Mouse (Mus musculus): Measurements from ENCODE around the gene Tcf7l2. TPM values are rescaled to one million over a fixed set of nuclear protein-coding genes. Genes with fewer than 3 reads are reported as not detected.

Gene Tcf7l2
- polyA plus RNA-seq, 1 experiment from 2014 or later: 142 TPM

- H3K36me3 ChIP-seq: peaks cover 27% of the 10 kb centered on the region
These were observed 124.4 kb downstream of the Tcf7l2 start for GRCm38 (mm10) chr19:55865774-55866578.

GRCm38 (mm10) chr19:55867255-55867654, 125.6 kb downstream of the Tcf7l2 start:
- Histone ChIP-seq H3K27me3 (no peaks in the 10 kb centered on the region), H3K36me3 (peaks cover 27% of the 10 kb centered on the region), H3K27ac (no peak overlapping the region), H3K4me3 (no peak overlapping the region), H3K9me3 (no peaks in the 10 kb centered on the region), H3K4me2 (no peak overlapping the region), H3K4me1 (peaks cover 37% of the 10 kb centered on the region), H3K9ac (no peak overlapping the region)
- ATAC-seq (ENCODE audit: insufficient number of reproducible peaks, insufficient read depth, low FRiP score, low TSS enrichment, low read depth): no peak
- whole genome bisulfite sequencing: 82% methylated on average over 6 of the region's 6 CpGs

More at GRCm38 (mm10) chr19:55865774-55866578, 124.4 kb downstream of the Tcf7l2 start:
- H3K4me1 ChIP-seq: peaks cover 33% of the 10 kb centered on the region
- H3K4me2 ChIP-seq: no peak overlapping the region
- 81% methylated on average over 13 of the region's 13 CpGs for WGBS
- H3K4me3 ChIP-seq: no peak overlapping the region
- no peaks in the 10 kb centered on the region for H3K9me3 ChIP-seq
- H3K27me3 ChIP-seq: no peaks in the 10 kb centered on the region
- no peak for ATAC-seq (ENCODE audit: insufficient number of reproducible peaks, insufficient read depth, low FRiP score, low TSS enrichment, low read depth)
- H3K9ac ChIP-seq: no peak overlapping the region
- no peak overlapping the region for H3K27ac ChIP-seq

- Histone ChIP-seq H3K36me3 (peaks cover 27% of the 10 kb centered on the region), H3K9me3 (no peaks in the 10 kb centered on the region), H3K27me3 (no peaks in the 10 kb centered on the region), H3K27ac (no peak overlapping the region), H3K4me3 (no peak overlapping the region), H3K4me1 (peaks cover 43% of the 10 kb centered on the region), H3K4me2 (no peak overlapping the region), H3K9ac (no peak overlapping the region)
- ATAC-seq (ENCODE audit: insufficient number of reproducible peaks, insufficient read depth, low FRiP score, low TSS enrichment, low read depth): no peak
- WGBS: 73% methylated on average over 3 of the region's 3 CpGs
These were observed 126.3 kb downstream of the Tcf7l2 start for GRCm38 (mm10) chr19:55867905-55868304.

DNA sequence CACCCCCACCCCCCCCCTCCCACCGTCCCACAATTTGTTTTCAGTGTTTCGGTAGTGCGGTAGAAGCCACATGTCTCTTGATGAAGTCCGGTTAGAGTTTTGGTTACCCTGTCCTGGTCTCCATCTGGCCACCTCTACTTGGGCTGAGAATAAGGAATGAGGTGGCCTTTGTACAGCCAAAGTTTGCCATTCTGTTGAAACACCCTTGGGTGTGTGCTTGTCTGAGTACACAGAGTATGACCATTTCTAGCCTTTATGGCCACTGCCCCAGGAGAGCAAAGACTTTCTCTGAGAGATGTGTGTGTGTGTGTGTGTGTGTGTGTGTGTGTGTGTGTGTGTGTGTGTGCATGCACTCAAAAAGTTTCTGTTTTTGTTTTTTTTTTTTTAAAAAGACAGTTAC, 127.0 kb downstream of the Tcf7l2 start:
- Histone ChIP-seq H3K4me3 (no peak overlapping the region), H3K27ac (no peak overlapping the region), H3K27me3 (no peaks in the 10 kb centered on the region), H3K9me3 (no peaks in the 10 kb centered on the region), H3K9ac (no peak overlapping the region), H3K36me3 (peaks cover 23% of the 10 kb centered on the region), H3K4me1 (peaks cover 50% of the 10 kb centered on the region), H3K4me2 (no peak overlapping the region)
- WGBS: 98% methylated on average over 4 of the region's 4 CpGs
- no peak for ATAC-seq (ENCODE audit: insufficient number of reproducible peaks, insufficient read depth, low FRiP score, low TSS enrichment, low read depth)

DNA sequence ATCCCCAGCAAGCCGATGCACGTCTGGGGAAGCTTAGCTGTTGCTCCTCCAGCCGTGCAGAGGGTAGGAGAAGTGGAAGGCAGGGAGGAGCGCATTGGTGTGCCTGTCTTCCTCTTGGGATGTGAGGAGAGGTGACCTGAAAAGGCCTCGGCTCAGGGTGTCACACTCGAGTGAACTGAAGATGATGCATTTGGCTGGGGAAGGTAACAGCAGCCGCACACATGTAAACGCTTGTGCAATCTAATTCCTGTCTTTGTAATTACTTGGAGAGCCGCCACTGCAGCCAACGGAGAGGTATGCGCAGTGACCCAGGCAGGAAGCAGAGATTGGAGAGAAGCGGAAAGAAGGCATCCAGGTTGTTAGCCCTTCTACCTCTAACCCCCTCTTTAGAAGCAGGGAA, 129.2 kb downstream of the Tcf7l2 start:
- 55% methylated on average over 12 of the region's 12 CpGs for WGBS
- Histone ChIP-seq H3K4me2 (no peak overlapping the region), H3K36me3 (peaks cover 11% of the 10 kb centered on the region; the same call in 1 of the 2 replicates), H3K27ac (peak overlapping the region; percentile 68), H3K27me3 (no peaks in the 10 kb centered on the region), H3K4me3 (no peak overlapping the region), H3K9ac (no peak overlapping the region), H3K4me1 (peaks cover 66% of the 10 kb centered on the region), H3K9me3 (no peaks in the 10 kb centered on the region)
- ATAC-seq (ENCODE audit: insufficient number of reproducible peaks, insufficient read depth, low FRiP score, low TSS enrichment, low read depth): no peak

GRCm38 (mm10) chr19:55871496-55871895, 129.9 kb downstream of the Tcf7l2 start:
- Histone ChIP-seq H3K4me2 (no peak overlapping the region), H3K27me3 (no peaks in the 10 kb centered on the region), H3K4me3 (no peak overlapping the region), H3K27ac (no peak overlapping the region), H3K9ac (no peak overlapping the region), H3K4me1 (peaks cover 73% of the 10 kb centered on the region), H3K9me3 (no peaks in the 10 kb centered on the region), H3K36me3 (0 out of 2 replicates have a peak, but pooled peaks cover 15% of the 10 kb centered on the region)
- WGBS: 54% methylated on average over 3 of the region's 3 CpGs
- no peak for ATAC-seq (ENCODE audit: insufficient number of reproducible peaks, insufficient read depth, low FRiP score, low TSS enrichment, low read depth)

GRCm38 (mm10) chr19:55873221-55873620, 131.6 kb downstream of the Tcf7l2 start:
- H3K9ac ChIP-seq: no peak overlapping the region
- no peaks in the 10 kb centered on the region for H3K9me3 ChIP-seq
- peaks cover 85% of the 10 kb centered on the region for H3K4me1 ChIP-seq
- H3K36me3 ChIP-seq: 0 out of 2 replicates have a peak, but pooled peaks cover 8% of the 10 kb centered on the region
- 54% methylated on average over 3 of the region's 3 CpGs for WGBS
- H3K27me3 ChIP-seq: no peaks in the 10 kb centered on the region
- no peak; the same call in 1 of the 2 replicates for ATAC-seq (ENCODE audit: insufficient number of reproducible peaks, insufficient read depth, low FRiP score, low TSS enrichment, low read depth)
- H3K27ac ChIP-seq: peak overlapping the region; percentile 52; the same call in 1 of the 2 replicates
- no peak overlapping the region for H3K4me3 ChIP-seq
- no peak overlapping the region for H3K4me2 ChIP-seq

DNA sequence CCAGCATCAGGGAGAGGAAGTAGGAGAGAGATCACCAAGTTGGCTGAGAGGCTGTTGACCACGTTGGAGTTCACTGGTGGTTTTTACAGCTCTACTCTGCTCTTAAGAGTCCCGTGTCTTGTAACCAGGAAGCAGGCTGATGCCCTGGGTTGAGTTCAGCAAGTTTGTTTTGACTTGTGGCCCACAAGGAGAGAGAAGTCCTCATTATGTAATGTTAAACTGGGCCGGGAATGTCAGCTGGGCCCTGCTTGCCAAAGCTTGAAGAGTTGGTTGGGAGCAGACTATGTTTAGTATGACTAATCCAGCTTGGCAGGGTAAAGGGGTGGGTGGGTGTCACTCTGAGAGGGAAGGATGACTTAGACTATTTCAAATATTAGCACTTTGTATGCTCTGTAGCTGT, 134.9 kb downstream of the Tcf7l2 start:
- Histone ChIP-seq H3K27ac (peak overlapping the region; percentile 44; the same call in 1 of the 2 replicates), H3K36me3 (0 out of 2 replicates have a peak, but pooled peaks cover 7% of the 10 kb centered on the region), H3K4me2 (no peak overlapping the region), H3K4me3 (no peak overlapping the region), H3K9ac (no peak overlapping the region), H3K9me3 (no peaks in the 10 kb centered on the region), H3K4me1 (peaks cover 92% of the 10 kb centered on the region), H3K27me3 (no peaks in the 10 kb centered on the region)
- WGBS: 63% methylated on average over 3 of the region's 3 CpGs
- no peak for ATAC-seq (ENCODE audit: insufficient number of reproducible peaks, insufficient read depth, low FRiP score, low TSS enrichment, low read depth)

GRCm38 (mm10) chr19:55877404-55877915, 135.8 kb downstream of the Tcf7l2 start:
- no peaks in the 10 kb centered on the region for H3K27me3 ChIP-seq
- H3K9me3 ChIP-seq: no peaks in the 10 kb centered on the region
- ATAC-seq (ENCODE audit: insufficient number of reproducible peaks, insufficient read depth, low FRiP score, low TSS enrichment, low read depth): no peak
- WGBS: 46% methylated on average over 7 of the region's 7 CpGs
- peaks cover 84% of the 10 kb centered on the region for H3K4me1 ChIP-seq
- no peak overlapping the region for H3K4me3 ChIP-seq
- 0 out of 2 replicates have a peak, but pooled peaks cover 7% of the 10 kb centered on the region for H3K36me3 ChIP-seq
- H3K4me2 ChIP-seq: no peak overlapping the region
- H3K27ac ChIP-seq: no peak overlapping the region
- no peak overlapping the region for H3K9ac ChIP-seq

- Histone ChIP-seq H3K4me2 (peak overlapping the region; percentile 35), H3K4me1 (peaks cover 61% of the 10 kb centered on the region), H3K27ac (peak overlapping the region; percentile 68), H3K36me3 (0 out of 2 replicates have a peak, but pooled peaks cover 3% of the 10 kb centered on the region), H3K4me3 (no peak overlapping the region), H3K27me3 (no peaks in the 10 kb centered on the region), H3K9ac (no peak overlapping the region), H3K9me3 (no peaks in the 10 kb centered on the region)
- ATAC-seq (ENCODE audit: insufficient number of reproducible peaks, insufficient read depth, low FRiP score, low TSS enrichment, low read depth): peak; percentile 86
- 23% methylated on average over 13 of the region's 13 CpGs for WGBS
These were observed 139.2 kb downstream of the Tcf7l2 start for GRCm38 (mm10) chr19:55880664-55881359.

GRCm38 (mm10) chr19:55886536-55886935, 144.9 kb downstream of the Tcf7l2 start:
- peaks cover 7% of the 10 kb centered on the region for H3K4me1 ChIP-seq
- ATAC-seq (ENCODE audit: insufficient number of reproducible peaks, insufficient read depth, low FRiP score, low TSS enrichment, low read depth): no peak
- H3K4me2 ChIP-seq: no peak overlapping the region
- no peaks in the 10 kb centered on the region for H3K9me3 ChIP-seq
- H3K27ac ChIP-seq: no peak overlapping the region
- no peak overlapping the region for H3K9ac ChIP-seq
- WGBS: 73% methylated on average over 14 of the region's 14 CpGs
- no peaks in the 10 kb centered on the region for H3K27me3 ChIP-seq
- H3K36me3 ChIP-seq: peaks cover 8% of the 10 kb centered on the region; the same call in 1 of the 2 replicates
- no peak overlapping the region for H3K4me3 ChIP-seq
